Mouse (Mus musculus): ENCODE data around the gene Pde8b.

Pde8b gene

DNA sequence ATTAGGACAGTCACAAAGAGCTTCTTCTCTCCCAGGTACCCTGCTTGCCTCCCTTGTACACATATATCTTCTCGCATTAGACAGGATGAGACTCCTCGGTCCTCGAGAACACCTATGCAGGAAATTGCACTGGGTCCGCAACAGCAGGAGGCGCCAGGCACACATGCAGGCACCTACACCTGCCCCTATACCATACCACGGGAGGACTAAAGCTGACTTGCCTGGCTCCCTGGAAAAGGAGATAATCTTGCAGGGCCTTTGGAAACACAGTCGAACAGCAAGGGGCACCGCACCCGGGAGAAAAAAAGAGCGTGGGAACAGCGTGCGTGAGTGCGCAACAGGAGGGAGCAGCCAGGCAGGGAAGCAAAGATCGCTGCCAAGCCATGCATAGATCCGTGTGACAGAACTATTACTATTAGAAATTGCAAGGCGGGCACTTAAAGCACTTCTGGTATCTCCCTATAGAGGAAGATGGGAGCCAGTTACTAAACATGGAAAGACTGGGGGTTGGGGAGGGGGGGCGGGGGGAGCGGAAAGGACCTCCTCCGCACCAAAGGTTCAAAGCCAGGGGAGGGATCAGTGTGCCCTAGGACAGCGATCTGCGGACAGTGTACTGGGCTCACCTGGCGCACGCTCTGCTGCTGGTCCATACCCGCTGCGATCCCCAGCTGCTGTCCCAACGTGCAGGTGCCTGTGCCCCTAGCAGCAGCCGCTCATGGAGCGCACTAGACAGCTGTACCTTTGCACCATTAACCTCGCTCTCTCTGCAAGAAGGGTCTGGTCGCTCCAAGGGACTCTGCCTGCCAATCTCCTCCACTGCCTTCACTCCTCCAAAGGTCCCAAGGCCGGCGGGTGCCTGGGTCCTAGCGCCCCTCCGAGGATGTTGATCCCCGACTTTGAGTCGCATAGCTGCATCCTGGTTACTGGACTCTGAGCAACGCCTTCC lies at the start of gene Pde8b:
TSS of gene Pde8b (minus strand) at position 826 of the 946 bp plus-strand sequence.
- DNase-seq = no peak

DNA sequence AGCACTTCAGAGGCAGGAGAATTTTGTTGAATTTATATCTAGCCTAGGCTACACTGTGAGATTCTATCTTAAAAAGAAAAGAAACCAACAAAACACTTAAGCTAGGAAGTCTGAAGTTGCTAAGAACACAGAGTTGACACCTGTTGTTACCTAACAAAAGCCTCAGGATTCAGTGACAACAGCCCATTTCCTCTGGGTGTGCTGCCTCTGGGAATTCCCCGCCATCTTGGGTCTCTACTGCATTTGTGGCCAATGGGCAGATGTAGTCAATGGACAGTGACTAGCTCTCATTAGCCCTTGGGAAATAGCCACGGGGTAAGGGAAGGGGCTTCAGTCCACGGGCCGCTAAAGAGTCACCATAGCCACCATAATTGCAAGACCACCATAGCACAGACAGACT lies 41.8 kb upstream of the Pde8b start:
- no peak for DNase-seq

DNA sequence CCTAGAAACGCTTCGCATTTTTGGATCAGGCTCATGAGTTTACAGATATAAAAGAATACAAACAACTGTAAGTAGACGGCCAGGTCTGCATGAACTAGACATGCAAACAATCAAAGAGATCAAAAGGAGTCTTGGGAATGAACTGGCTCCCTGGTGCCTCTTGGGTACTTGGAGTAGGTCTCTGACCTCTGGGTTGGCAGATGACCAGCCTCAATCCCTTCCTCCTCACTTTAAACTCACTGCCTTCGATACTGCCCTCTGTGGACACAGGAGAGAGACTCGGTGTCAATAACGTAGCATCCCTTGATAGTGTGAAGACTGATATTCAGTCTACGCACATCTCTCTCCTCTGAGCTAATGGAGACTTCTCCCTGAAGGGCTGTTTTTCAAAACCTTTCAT lies 37.9 kb upstream of the Pde8b start:
- no peak for DNase-seq

DNA sequence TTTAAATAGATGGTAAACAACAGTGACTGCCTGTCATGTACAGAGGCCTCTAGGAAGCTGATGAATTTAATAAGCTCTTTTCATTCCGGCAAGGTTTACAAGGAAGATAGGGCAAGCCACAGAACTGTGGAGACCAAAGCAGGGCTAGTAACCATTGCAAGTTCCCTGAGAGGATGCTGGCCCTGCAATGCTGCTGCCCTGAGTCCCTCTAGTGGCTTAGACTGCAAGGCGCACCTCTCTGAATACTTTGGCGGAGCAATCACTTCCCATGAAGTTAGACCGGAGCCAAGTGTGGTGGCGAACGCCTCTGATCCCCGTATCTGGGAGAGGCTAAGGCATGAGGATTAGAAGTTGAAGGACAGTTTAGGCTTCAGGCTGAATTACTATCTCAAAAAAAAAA lies 36.9 kb upstream of the Pde8b start:
- DNase-seq = peak; percentile 21

DNA sequence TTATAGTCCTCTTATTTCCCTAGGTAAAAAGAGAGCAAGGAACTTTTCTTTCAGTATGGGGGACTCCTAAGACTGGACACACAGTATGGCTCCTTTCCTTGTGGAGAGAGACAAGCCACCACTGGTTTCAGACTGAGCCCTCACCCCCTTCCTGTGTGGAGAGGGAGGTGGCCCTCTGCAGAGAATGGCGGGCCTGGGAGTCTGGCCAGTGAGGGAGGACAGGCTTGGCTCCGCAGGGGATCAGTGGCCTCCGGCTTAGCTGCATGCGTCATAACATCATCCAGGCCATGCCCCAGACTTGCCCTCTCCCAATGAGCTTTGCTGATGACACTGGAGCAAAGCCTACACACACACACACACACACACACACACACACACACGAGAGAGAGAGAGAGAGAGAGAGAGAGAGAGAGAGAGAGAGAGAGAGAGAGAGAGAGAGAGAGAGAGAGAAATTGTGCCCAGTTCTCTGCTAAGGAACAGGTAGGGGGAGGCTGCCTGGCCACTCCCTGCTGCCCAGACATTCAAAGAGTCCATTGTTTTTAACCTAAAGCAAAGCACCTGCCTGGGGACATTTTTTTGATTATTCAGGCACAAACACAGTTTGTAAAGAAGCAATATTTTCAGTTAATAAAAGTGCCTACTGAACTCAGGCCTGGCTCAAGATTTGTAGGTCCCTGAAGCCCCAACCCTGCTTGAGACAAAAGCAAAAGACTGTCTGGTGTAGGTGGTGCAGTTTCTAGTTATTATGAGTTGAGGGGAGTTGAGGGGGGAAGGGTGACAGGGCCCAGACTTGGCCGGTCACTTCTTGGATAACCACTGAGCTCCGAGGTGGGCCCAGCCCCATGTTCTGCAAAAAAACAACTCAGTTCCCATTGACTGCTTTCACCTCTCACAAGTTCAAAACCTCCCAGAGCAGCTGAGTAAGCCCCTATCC lies 31.9 kb upstream of the Pde8b start:
- no peak for DNase-seq

DNA sequence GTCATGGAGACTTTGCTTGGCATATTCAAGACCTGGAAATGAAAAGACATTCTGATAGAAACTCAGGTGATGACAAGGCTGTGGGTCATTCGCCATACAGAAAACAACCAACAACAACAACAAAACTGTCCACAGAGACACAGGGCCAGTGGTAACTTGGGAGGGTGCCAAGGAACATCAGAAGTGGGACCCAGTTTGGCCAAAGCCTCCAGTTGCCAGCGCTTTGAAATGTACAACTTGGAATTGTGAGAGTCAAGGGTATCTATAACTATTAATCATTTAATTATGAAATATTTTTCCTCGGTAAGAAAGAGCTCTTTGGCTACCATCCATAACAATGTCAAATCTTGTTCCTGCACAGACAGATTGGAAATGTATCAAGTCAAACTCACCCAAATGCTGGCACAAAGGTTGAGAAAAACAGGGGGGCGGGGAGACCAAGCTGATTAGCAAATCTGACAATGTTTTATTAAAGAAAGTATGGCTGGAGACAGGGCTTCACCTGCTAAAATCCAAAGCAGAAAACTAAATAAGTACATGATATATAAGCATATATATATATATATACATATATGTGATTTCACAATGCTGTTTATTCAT lies 28.4 kb upstream of the Pde8b start:
- DNase-seq = no peak

DNA sequence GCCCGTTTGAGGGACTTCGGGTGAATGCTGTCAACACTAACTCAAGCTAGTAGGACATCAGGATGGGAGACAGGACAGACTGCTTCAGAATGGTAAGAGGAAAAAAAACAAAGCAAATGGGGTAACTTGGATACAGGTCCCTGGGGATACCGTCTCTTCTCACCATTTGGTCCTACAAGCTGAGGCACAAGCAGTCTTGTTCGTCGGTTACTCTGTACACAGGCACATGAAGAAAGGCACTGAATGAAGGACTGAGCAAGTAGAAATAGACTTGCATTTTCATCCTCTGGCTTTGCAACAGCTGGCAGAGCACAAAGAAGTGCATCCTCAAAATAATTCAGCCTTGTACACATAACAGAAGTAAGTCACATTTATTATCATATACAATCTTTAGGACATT lies 14.6 kb upstream of the Pde8b start:
- no peak for DNase-seq

DNA sequence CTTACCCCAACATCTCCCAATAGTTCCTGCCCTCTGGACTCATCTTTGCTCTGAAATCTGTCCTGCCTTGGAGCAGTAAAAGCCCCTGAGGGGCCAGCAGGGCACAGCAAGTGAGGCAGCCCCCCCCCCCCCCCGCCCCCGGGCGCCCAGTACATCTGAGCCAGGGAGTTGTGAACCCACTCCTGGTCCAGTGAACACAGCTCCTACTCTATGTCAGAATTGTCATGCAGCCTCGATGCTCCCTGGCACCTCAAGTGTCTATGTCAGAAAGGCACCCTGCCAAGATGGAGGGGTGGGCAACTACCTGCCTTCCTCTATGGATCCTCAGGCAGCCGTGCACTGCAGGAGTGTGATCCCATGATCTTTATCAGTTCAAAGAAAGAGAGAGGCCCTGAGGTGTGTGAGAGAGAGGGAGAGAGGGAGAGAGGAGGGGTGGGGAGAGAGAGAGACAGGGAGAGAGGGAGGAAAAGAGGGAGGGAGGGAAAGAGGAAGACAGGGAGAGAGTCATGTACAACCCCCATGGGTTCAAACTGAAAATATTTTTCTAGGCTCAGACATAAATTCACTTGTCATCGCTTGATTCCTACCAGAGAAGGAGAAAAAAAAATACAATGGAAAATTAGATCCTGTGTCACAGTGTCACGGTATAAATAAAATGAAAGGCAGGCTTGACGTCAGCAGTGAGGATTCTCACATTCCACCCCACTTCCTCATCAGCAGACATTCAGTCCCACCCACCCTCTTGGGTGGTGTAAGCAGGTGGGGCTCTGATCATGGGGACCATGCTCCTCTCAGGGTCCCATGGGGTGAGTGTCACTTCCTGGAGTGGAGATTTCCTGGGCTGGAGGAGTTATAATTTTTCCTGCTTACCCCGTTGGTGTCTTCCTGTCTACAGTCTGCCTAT lies 11.0 kb upstream of the Pde8b start:
- no peak for DNase-seq

DNA sequence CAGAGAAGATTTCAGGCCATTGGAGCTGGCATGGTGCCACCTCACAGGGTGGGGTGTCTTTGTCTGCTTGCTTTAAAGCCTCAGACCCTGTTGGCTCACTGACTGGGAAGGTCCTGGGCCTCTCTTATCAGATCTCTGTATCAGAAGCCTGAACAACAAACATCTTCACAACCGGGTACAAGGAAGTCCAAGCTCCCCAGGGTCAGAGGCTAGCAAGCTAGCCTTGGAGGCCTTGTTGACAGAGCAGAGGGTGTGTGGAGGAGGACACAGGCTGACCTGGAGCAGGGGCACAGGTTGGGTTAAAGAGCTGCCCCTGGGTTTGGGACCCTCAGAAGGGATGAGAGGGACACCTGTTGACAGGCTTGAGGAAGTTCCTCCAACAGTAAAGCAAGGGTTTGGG lies 10.3 kb upstream of the Pde8b start:
- DNase-seq = no peak

DNA sequence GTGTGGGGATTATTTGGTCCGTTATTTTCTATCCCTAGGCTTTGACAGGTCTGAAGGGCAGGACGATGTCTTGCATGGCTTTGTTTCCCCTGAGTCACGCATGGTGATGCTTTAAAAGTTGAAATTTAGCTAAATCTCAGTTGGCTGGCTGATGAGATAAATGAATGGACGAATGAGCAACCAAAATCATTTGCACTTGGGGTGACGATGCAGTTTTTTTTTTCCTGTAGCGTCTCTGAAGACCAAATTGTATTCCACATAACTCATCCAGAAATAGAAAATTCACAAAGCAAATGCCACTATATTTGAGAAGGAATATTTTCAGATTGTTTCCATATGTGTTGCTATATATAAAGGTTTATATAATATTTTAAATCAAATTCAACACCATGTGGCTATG lies 6.9 kb upstream of the Pde8b start:
- no peak for DNase-seq

DNA sequence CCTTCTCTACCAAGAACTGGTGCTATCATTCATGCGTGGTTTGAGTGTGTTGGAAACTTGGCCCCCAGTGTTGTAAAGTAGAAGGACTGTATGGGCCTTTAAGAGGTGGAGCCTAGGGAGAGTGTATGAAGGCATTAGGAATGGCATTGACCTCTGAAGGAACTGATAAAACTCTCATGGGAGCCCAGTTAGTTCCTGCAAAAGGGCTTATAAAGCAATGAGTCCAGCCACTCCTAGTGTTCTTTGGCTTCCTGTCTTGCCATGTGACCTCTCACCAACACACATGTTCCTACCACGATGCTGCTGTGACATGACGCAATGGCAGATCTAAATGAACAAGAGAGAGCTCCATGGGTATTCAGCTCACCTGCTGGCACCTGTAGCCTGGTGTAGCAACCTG lies 4.9 kb upstream of the Pde8b start:
- no peak for DNase-seq

DNA sequence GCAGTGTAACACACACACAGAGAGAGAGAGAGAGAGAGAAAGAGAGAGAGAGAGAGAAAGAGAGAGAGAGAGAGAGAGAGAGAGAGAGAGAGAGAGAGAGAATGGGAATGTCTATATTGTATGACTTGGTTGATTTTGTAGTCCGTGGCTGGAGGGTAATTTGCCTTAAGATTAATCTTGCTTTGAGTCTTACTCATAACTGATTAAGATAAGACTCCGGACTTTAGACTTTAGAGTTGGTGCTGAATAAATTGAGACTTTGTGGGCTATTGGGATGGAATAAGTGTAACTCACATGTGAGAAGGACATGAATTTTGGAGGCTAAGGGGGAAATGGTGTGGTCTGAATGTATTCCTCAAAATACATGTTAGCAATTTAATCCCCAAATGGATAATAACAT lies 7.1 kb downstream of the Pde8b start:
- no peak for DNase-seq

DNA sequence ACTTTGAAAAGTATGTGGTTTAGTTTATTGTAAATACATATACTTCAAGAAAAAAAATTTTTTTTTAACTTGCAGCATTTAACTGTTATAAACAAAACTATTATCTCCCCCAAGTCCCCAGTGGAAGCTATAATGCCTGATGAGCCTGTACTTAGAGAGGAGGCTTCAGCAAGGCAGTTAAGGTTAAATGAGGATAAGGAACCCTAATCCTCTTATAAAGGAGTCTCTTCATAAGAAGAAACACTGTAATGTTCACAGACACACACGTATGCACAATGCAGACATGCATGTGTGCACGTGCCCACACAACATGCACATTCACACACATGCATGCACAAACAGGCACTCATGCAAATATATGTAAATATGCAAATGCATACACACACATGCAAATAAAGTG lies 12.6 kb downstream of the Pde8b start:
- DNase-seq = no peak

DNA sequence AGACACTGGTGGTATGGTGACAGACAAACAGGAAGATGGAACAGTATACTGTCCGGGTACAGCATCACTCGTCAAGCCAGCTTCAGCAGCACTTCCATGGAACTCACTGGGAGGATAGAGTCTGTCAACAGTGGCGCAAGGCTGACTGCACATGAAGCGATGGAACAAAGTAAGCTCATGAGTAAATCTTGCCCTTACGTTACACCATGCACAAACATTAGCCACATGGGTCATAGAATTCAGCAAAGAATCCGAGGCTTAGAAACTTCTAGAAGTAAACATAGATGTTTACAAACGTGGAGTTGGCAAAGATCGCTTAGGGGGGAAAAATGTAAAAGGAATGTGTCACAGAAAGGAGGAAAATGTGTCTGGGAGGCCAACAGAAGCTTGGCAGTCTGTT lies 14.9 kb downstream of the Pde8b start:
- no peak for DNase-seq

DNA sequence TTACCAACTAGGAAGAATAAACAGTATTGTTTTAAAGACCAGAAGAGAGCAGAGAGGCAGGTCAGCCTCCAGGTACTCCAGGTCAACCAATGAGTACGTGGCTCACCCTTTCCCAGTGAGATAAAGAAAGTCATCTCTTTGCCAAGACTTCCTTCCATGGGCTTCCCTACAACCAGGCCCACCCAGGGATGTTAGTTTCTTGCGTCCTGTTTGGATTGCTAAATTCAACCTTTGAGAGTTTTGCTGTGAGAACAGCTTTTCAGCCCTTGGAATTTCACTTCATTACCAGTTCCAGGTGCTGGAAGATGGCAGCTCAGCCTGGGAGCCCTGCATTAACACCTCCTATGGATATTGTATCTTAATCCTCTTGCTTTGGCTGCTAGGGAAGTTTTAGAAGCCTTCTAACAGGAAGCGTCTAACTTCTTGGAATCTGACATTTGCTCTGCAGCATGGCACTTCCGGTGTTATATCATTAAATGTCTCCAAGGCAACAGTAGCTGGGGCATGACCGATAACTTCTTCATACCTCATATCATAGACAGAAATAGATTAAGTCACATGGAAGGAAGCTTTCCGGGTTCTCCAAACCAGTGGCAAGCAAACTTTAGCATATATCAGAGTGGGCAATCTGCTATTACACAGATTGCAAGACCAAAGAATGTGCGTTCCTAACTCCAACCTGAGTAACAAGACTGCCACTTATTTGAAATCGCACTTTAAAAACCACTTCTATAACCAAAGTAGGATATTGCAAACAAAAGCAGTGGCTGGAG lies 18.6 kb downstream of the Pde8b start:
- DNase-seq = no peak

DNA sequence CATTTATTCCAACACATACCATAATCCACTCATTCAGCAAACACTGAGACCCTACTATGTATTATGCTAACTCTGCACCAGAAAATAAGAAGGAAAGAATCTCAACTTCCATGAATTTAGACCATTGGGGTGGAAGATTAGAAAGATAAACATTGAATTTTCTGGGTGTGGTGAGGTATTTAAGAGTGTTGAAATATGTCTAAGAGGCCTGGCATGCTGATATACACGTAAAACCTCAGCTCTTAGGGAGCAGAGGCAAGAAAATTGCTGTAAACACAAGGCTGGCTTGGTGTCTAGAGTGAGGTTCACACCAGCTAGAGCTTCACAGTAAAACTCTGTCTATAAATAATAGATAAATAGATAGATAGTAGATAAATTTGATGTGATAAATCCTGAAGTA lies 19.8 kb downstream of the Pde8b start:
- no peak for DNase-seq

DNA sequence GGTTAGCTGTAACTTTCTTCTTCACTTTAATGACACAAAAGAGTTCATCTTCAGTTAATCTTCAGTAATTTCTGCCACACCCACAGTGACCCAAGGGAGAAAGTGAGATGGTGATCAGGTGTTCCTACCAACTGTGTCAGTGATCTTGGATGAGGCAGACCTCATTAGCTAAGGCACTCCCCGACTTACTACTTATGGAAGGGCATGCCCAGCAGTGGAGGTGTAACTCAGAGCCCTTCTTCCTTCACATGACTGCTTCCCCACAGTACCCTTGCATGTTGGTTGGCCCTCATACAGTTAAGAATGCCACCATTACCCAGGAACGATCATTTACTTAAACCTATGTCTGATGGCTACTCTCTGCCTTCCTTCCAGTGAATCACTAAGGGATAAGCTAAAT lies 25.6 kb downstream of the Pde8b start:
- no peak for DNase-seq

DNA sequence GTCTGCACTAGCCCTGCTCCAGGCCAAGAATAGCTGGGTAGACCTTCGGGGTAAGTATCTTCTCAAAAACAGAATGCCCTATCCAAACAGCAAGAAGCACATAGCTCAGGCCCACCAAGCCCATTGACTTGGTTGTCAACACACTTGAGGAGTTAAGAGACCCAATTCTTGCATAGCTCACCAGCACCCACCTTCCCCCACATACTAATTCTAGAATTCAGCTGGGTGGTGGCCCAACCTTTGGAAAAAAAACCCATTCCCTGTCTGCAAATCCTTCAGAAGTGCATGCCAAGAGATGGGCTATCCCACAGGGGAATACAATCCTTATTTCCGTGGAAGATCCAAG lies 26.7 kb downstream of the Pde8b start:
- no peak for DNase-seq

DNA sequence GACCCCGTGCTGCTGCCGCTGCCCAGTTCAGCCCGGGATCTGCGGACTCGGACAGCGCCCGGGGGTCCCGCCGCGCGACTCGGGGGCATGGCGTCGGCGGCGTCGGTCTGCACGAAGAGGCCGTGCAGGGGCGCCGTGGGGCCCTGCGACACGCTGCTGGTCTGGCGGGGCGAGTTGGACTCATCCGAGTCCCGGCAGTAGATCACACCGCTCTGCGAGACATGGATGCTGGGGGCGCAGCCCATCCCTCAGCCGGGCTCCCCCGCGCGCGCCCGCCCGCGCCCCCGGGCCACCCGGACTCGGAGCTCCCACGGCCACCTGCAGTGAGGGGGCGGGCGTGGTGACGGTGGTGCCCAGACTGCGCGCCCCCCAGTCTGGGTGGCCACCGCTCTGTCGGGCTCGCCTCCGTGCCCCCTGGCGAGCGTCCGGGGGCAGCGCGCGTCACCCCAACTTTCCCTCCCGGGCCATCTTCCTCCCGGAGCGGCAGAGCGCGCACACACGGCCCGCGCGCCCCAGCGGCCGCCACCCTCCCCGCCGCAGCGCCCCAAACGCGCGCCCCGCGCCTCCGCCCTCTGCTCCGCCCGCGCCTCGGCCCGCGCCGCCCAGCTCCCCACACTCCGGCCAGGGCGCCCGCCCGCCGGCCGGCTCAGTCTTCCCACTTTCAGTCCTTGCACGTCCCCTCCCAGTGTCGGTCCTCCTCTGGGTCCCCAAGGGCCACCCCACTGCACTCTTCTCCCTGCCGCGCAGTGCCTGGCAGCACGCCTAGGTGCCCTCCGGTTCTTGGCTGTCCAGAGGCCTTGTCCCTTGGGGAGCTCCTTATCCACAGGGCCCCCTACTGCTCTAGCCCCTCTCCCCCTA lies 27.3 kb downstream of the Pde8b start:
- DNase-seq = peak; percentile 27

DNA sequence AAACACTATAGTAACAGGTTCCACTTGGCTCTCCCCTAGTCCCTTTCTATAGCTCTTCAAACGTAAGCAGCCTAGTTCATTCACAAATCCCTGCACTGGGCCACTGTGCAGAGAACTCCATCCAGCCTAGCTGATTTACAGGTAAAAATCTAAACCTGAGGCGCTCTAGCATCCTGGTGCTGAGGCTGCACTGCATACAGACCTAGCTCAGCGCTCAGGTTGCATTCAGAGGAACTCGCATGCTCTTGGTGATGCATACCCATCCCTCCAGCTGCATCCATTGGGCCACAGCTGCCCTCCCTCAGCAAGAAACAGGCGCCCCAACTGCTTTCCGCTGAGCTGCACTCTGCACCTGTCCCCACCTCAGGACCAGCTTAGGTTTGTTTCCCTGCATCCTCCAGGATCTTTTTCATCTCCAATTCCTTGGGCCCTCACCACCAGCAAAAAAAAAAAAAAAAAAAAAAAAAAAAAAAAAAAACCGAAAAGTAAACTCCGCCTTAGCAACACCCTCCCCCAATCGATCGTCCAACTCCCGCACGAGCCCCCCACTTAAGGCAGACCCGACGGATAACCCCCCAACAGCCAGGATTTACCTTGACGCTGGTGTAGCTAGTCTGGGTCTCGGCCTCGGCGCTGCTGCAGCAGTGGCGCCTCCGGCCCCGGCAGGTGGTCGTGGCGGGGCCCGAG lies 28.1 kb downstream of the Pde8b start:
- DNase-seq = peak; percentile 1

Measured in cerebellum, adult 9-11 months (tissue).